Mouse (Mus musculus): ENCODE data around the gene Prkaa1. TPM values are rescaled to one million over a fixed set of nuclear protein-coding genes. Genes with fewer than 3 reads are reported as not detected.

The Prkaa1 gene
- total RNA-seq, 2 experiments from 2014 or later, result 10.0 to 12.7 TPM

DNA sequence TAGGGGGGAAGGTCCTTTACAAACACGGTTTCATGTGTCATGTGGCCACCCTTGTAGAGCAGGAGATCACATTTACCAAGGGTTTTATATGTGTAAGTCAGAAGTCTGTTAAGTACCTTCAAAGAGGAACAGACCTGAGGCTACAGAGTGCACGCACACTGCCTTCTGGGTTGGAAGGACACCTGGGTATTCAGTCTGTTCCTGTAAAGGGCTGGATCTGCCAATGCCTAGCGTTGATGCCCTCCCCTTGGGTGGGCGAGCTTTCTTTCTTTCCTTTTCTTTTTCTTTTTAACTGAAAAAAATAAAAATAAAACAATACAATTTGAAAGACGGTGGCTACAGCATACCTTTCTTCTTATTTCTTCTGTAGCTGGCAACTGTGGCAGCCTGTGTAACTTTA is 11.4 kb downstream of the Prkaa1 start:
- H3K27ac ChIP-seq, result 0 out of 2 replicates have a peak overlapping the region, but pooled peaks have one; percentile 24
- intact Hi-C loops (cut with DNase I), result no loop called here
- TF ChIP-seq CTCF (IDR thresholded peaks at IDR 0.05), result no peak
- DNase-seq, result no peak
- no peak overlapping the region for H3K4me3 ChIP-seq

DNA sequence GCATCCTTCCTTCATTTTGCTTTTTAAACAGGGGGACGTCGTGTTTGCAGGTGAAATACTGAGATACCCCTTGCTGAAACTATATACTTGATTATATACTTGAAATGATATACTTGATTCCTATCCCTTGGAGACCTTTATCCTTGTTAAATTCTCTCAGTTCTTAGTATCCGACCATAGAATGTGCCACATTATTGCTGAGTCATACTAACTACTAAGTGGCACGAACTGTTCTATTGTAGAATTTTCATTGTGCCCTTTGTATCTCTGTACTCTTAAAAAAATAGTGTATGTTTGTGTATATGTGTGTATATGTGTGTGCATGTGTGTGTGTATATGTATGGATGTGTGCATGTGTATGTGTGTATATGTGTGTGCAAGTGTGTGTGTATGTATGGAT is 12.7 kb downstream of the Prkaa1 start:
- H3K4me3 ChIP-seq, result no peak overlapping the region
- intact Hi-C loops (cut with DNase I), result no loop called here
- no peak for TF ChIP-seq CTCF (IDR thresholded peaks at IDR 0.05)
- no peak for DNase-seq
- no peak overlapping the region for H3K27ac ChIP-seq

DNA sequence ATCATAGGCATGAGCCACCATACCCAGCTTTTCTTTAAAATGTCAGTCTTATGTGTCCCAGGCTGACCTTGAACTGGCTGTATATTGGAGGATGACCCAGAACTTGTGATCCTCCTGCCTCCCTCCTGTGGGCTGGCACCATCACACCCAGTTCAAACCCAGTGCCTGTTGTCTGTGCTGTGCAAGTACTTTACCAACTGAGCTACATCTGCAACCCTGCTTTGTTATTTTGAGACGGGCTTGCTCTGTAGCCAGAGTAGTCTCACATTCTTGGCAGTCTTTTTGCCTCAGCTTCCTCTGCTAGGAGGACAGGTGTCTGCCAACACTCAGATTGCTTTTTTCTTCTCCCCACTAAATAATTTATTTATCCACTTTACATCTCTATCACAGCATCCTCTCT is 13.7 kb downstream of the Prkaa1 start:
- DNase-seq, result peak; percentile 23
- Histone ChIP-seq H3K4me3 (no peak overlapping the region), H3K27ac (peak overlapping the region; percentile 72)
- TF ChIP-seq CTCF (IDR thresholded peaks at IDR 0.05), result no peak
- intact Hi-C loops (cut with DNase I), result no loop called here

DNA sequence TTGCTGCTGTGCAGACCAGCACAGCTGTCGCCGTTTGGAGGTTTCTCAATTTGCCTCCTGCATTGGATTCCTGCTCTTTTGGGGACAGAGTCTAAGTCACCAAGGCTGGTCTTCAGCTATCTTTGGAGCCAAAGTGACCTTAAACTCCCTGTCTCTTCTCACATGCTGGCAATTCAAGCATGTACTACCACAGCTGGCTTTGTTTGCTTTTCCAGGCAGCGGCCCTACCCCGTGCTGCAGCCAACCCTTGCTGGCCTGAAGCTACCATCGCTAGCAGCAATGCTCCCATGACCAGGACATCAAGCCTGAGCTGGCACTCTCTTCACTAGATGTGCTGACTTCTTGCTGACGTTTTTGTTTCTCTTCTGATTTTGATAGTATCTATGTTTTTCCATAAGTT is 15.2 kb downstream of the Prkaa1 start:
- Histone ChIP-seq H3K27ac (peak overlapping the region; percentile 72), H3K4me3 (peak overlapping the region; percentile 13)
- intact Hi-C loops (cut with DNase I), result no loop called here
- no peak for TF ChIP-seq CTCF (IDR thresholded peaks at IDR 0.05)
- DNase-seq, result peak; percentile 65

DNA sequence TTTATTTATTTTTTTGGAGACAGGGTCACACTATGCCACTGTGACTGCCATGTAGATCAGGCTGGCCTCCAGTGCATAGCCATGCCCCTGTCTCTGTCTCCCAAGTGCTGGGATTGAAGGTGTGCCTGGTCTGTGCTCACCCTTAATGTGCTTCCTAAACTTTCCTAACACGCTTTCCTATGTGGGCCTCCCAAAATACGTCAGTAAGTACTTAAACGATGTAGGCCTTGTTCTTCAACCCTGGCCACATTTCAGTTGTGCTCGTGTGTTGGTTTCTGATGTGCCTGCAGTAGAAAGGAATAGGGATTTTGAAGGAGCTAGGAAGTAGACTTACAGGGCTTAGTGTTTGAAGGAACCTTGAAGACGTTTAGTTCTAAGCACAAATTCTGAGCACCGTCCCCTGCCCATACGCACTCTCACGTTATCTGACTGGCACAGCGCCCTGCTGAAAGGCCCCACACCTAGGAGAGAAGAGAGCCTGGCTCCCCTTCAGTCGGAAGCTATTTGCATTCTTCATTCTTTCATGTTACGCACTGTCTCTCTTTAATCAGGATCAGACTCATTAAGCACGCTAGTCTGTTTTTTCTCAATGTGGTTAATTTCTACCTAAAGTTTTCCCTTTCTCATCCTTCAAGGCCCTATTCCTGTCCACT is 21.6 kb downstream of the Prkaa1 start:
- TF ChIP-seq CTCF (IDR thresholded peaks at IDR 0.05), result no peak
- no peak for DNase-seq
- Histone ChIP-seq H3K4me3 (no peak overlapping the region), H3K27ac (no peak overlapping the region)
- intact Hi-C loops (cut with DNase I), result no loop called here

DNA sequence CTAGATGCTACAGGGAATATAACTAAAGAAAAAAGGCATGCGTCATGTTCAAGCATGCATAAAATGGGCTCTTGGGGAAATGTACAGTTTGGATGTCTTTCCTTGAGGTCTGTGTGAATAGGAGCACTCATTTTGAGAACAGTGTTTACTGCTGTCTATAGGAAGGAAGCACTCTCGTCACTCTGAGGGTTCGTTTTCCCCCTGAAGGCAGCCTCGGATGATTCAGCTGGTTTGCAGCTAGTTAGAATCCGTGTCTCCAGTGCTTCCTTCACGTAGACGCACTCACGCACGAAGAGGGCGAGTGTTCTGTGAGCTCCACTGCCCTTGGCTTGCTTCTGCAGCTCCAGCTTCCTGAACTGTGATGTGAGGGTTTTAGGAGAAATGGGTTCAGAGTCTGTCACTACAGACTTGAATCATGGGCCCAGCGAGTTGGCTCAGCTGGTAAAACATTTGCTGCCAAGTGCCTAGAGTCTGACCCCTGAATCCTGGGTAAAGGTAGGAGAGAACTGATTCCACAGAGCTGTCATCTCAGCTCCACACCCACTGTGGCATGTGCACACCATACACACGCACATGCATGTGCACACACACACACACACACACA is 29.7 kb downstream of the Prkaa1 start:
- Histone ChIP-seq H3K4me3 (no peak overlapping the region), H3K27ac (no peak overlapping the region)
- intact Hi-C loops (cut with DNase I), result no loop called here
- DNase-seq, result no peak
- no peak for TF ChIP-seq CTCF (IDR thresholded peaks at IDR 0.05)

DNA sequence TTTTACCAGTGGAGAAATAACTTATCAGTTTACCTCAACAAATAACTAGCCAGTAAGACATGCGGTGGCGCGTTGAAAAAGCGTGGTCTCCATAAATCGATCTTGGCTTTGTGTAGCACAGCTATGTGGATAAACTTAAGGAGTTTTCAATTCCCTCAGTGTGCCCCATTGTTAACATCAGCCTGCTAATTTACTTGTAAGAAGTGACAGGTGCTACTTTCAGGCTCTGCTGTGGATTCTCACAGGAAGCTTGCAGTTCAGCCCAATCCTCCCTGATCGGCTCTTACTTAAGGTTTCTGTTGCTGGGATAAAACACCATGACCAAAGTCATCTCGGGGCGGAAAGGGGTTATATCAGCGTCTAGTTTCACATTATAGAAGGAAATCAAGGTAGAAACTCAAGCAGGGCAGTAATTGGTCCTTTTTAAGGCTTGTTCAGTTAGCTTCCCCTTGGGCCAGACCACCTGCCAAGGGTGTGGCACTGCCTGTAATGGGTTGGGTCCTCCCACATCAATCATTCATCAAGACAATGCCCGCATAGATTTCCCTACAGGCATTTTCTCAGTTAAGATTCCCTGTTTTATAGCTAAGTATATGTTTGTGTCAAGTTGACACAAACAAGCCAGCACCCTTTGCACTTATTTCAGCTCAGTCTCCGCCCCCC is 41.1 kb downstream of the Prkaa1 start:
- Histone ChIP-seq H3K27ac (peak overlapping the region; percentile 95), H3K4me3 (peak overlapping the region; percentile 93)
- intact Hi-C loops (cut with DNase I), result loop anchor here (2.0 kb wide), 1 partner anchor 68 kb away; the partner anchor contains the start of gene Rpl37
- no peak for DNase-seq
- TF ChIP-seq CTCF (IDR thresholded peaks at IDR 0.05), result no peak

DNA sequence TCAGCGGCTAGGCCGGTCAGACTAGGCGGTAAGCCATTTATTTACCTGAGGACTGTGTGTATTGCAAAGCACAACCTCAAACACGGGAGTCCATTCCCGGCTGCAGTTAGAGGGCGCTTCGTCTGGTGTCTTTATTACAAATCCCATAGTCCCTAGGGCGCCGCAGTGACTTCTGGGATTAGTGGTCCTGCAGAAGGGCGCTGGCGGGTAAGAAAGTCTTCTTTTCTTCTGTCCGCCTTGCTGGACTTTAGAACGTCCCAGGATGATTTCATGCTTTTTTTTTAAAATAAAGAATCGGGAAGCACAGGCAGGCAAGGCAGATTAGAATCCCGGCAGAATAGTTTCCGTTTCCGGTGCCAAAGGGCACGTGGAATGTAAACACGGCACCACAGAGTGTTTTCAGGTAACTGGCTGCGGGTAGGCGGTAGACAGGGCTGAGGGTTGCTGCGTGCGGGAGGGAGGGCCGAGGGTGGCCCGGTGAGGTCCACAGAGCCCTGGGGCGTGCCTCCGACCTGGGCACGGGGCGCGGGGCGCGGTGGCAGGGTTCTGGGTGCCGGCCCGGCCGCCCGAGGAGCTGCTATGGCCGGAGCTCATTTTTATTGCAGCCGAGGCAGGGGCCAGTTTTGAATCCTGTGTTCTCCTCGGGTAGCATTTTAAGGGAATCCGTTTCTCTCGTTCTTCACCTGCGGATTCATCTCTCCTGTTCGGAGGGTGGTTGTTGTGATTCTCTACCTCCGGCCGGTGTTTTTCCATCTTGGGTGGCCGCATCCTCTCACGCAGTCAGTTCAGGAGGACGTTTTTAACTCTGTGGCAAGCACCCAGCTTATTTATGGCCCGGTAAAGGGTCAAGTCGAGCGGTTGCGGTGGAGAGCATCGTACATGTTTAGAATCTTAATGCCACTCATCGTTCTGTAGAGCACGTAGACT is 42.0 kb downstream of the Prkaa1 start, which contains the start of gene Ttc33:
Gene Ttc33, plus strand, starts transcription at position 160 of the 927 bp plus-strand sequence.
- peak; percentile 53 for TF ChIP-seq CTCF (IDR thresholded peaks at IDR 0.05)
- intact Hi-C loops (cut with DNase I), result loop anchor here (2.0 kb wide), 1 partner anchor 69 kb away; the partner anchor contains the start of gene Rpl37
- peak within 1 kb of the TSS; percentile 93 for H3K4me3 ChIP-seq
- H3K27ac ChIP-seq, result peak within 1 kb of the TSS; percentile 95
- peak; percentile 85 for DNase-seq

DNA sequence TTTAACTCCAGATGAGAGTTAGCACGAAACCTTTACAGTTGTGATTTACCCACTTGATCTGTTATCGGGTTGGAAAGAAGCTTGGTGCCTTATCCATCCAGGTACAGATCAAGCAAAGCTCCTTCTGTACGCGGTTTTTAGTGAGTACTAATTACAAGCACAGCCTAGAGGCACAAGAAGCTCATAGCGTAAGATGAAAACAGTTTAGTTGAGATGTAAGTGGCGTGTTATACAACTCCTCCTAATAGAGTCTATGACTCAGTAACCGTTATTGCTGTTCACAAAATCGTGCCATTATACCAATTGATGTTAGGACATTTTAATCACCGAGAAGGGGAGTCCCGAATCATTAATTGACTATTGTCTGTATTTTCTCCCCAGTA is 42.6 kb downstream of the Prkaa1 start:
- TF ChIP-seq CTCF (IDR thresholded peaks at IDR 0.05), result no peak
- Histone ChIP-seq H3K27ac (peak overlapping the region; percentile 95), H3K4me3 (peak overlapping the region; percentile 93)
- DNase-seq, result no peak
- intact Hi-C loops (cut with DNase I), result no loop called here

DNA sequence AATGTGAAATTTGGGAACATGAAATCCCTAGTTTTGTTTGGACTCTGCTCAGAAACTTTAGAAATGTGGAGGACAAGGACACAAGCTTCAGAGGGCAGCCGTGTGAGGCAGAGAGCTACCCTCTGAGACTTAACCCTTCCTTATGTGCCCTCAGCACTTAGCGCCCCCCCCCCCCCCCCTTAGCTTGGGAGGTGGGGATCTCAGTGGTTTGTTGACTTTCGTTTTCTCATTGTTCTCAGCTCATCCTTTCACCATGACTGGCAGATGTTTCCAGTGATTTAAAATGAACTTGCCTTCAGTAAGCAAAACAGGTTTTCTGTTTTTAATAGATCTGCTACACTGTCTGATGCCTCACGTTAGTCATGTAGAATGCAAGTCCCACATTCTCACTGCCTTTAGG is 43.5 kb downstream of the Prkaa1 start:
- intact Hi-C loops (cut with DNase I), result no loop called here
- H3K4me3 ChIP-seq, result peak overlapping the region; percentile 93
- TF ChIP-seq CTCF (IDR thresholded peaks at IDR 0.05), result no peak
- DNase-seq, result no peak
- peak overlapping the region; percentile 95; the same call in 1 of the 2 replicates for H3K27ac ChIP-seq

DNA sequence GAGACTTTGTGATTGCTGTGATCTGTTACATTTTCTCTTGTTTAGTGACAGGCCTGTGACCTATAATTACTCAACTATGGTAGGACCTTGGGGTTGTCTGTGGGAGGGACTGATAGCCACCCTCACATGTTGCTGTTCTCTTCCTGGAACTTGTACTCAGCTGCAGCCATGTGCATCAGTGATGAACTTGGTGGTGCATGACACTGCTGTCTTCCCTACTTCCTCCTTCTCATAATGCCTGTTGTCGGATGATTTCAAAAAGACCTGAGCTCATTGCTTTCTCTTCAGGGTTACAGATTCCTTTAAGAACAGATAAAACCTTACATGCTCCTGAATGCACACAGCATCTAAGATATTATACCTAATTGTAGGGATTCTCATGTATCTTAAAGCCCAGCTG is 44.4 kb downstream of the Prkaa1 start:
- Histone ChIP-seq H3K27ac (no peak overlapping the region), H3K4me3 (no peak overlapping the region)
- DNase-seq, result no peak
- intact Hi-C loops (cut with DNase I), result no loop called here
- TF ChIP-seq CTCF (IDR thresholded peaks at IDR 0.05), result no peak

DNA sequence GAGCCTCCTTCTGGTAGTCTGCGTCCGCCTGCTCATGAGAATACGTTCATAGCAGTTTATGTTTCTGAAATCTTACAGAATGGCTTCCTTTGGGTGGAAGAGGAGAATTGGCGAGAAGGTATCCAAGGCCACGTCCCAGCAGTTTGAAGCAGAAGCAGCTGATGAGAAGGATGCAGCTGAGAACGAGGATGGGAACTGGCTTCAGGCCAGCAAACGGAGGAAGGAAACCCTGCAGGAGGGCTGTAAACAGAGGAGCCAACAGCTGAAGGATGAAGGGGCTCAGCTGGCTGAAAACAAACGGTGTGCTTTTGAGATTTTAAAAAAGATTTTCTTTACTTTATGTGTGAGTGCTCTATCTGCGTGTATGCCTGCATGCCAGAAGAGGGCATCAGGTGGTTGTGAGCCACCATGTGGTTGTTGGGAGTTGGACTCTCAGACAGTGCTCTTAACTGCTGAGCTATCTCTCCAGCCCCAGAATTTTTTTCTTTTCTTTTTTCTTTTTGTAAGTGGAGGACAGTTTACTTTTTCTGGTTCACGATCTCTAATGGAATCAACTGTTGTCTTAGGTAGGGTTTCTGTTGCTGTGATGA is 45.9 kb downstream of the Prkaa1 start:
- intact Hi-C loops (cut with DNase I), result no loop called here
- peak; percentile 28; the same call in 1 of the 2 replicates for TF ChIP-seq CTCF (IDR thresholded peaks at IDR 0.05)
- peak; percentile 40 for DNase-seq
- Histone ChIP-seq H3K27ac (no peak overlapping the region), H3K4me3 (no peak overlapping the region)

All from gastrocnemius, adult 2 months (tissue).